Mouse (Mus musculus) heart, embryonic 10.5 days (tissue): ENCODE results near the gene Acta1. TPM values are rescaled to one million over a fixed set of nuclear protein-coding genes. Genes with fewer than 3 reads are reported as not detected.

Experiments
- DNase-seq: peaks from one replicate; pipeline ENCODE4 v3.0.0-alpha.2; 2017; ENCODE audit warnings: low spot score
- H3K27ac ChIP-seq: fragments of 300-500 bp; sonication (generic); 2 replicates; pipeline ENCODE4 v1.5.1; 2016; ENCODE audit warnings: mild to moderate bottlenecking
- H3K27me3 ChIP-seq: fragments of 300-500 bp; sonication (generic); 2 replicates; pipeline ENCODE4 v1.6.1; 2016; ENCODE audit warnings: mild to moderate bottlenecking; ENCODE audit not compliant: poor library complexity, insufficient read depth, severe bottlenecking
- H3K36me3 ChIP-seq: fragments of 300-500 bp; sonication (generic); 2 replicates; pipeline ENCODE4 v1.6.1; 2016; ENCODE audit warnings: mild to moderate bottlenecking, moderate library complexity
- H3K4me1 ChIP-seq: fragments of 300-500 bp; sonication (generic); 2 replicates; pipeline ENCODE4 v1.6.1; 2016; ENCODE audit warnings: mild to moderate bottlenecking
- H3K4me3 ChIP-seq: fragments of 300-500 bp; sonication (generic); 2 replicates; pipeline ENCODE4 v1.5.1; 2016; ENCODE audit warnings: mild to moderate bottlenecking, moderate library complexity
- H3K9me3 ChIP-seq: fragments of 300-500 bp; sonication (generic); 2 replicates; pipeline ENCODE4 v1.6.1; 2016; ENCODE audit warnings: mild to moderate bottlenecking, moderate library complexity
- WGBS: fragments of 180-500 bp; shearing (Covaris S2); methylation state at CpG from one replicate; pipeline ENCODE4 v1.1.7; 2016; 5-methylcytosine and 5-hydroxymethylcytosine counted together
- polyA plus RNA-seq: library from polyadenylated mRNA; unstranded; fragments of >200 nt; fragmentation: Nextera tagmentation; extraction: Ambion mirVana; gene quantifications from 2 replicates; pipeline ENCODE4 v1.2.1, GENCODE M21; 2016

Gene Acta1
- polyA plus RNA-seq, 1 experiment from 2014 or later = 630 TPM

- peak overlapping the region; percentile 69 for H3K27ac ChIP-seq
- DNase-seq = no peak
- peak overlapping the region; percentile 45; the same call in 1 of the 2 replicates for H3K4me3 ChIP-seq
- peaks cover 20% of the 10 kb centered on the region for H3K36me3 ChIP-seq
- peaks cover 43% of the 10 kb centered on the region for H3K4me1 ChIP-seq
- peaks cover 69% of the 10 kb centered on the region for H3K27me3 ChIP-seq
- no peaks in the 10 kb centered on the region for H3K9me3 ChIP-seq
- 76% methylated on average over 3 of the region's 4 CpGs for WGBS
These were observed 679 bp upstream of the Acta1 start for GRCm38 (mm10) chr8:123895230-123895629.

- Histone ChIP-seq H3K27ac (no peak overlapping the region), H3K9me3 (no peaks in the 10 kb centered on the region), H3K4me1 (peaks cover 43% of the 10 kb centered on the region), H3K36me3 (peaks cover 6% of the 10 kb centered on the region; the same call in 1 of the 2 replicates), H3K4me3 (peak overlapping the region; percentile 45), H3K27me3 (peaks cover 70% of the 10 kb centered on the region)
- WGBS = 63% methylated on average over 11 of the region's 11 CpGs
- DNase-seq = no peak
These were observed 1.1 kb downstream of the Acta1 start for GRCm38 (mm10) chr8:123893413-123893812.

GRCm38 (mm10) chr8:123892586-123893155 is 1.9 kb downstream of the Acta1 start:
- no peaks in the 10 kb centered on the region for H3K9me3 ChIP-seq
- no peak for DNase-seq
- peaks cover 5% of the 10 kb centered on the region; the same call in 1 of the 2 replicates for H3K36me3 ChIP-seq
- whole genome bisulfite sequencing = 11% methylated on average over 30 of the region's 30 CpGs
- H3K27me3 ChIP-seq = peaks cover 70% of the 10 kb centered on the region
- H3K4me1 ChIP-seq = peaks cover 43% of the 10 kb centered on the region
- H3K27ac ChIP-seq = no peak overlapping the region
- peak overlapping the region; percentile 45 for H3K4me3 ChIP-seq

GRCm38 (mm10) chr8:123891883-123892585 is 2.5 kb downstream of the Acta1 start:
- H3K4me1 ChIP-seq = peaks cover 43% of the 10 kb centered on the region
- H3K9me3 ChIP-seq = no peaks in the 10 kb centered on the region
- no peak overlapping the region for H3K27ac ChIP-seq
- no peak for DNase-seq
- peak overlapping the region; percentile 45 for H3K4me3 ChIP-seq
- H3K36me3 ChIP-seq = peaks cover 3% of the 10 kb centered on the region; the same call in 1 of the 2 replicates
- 4% methylated on average over 49 of the region's 49 CpGs for WGBS
- peaks cover 73% of the 10 kb centered on the region for H3K27me3 ChIP-seq

- Histone ChIP-seq H3K36me3 (peaks cover 3% of the 10 kb centered on the region; the same call in 1 of the 2 replicates), H3K4me3 (peak overlapping the region; percentile 45), H3K4me1 (peaks cover 43% of the 10 kb centered on the region), H3K27me3 (peaks cover 68% of the 10 kb centered on the region), H3K27ac (no peak overlapping the region), H3K9me3 (no peaks in the 10 kb centered on the region)
- no peak for DNase-seq
- 2% methylated on average over 11 of the region's 11 CpGs for WGBS
These were observed 3.3 kb downstream of the Acta1 start for GRCm38 (mm10) chr8:123891271-123891670.

GRCm38 (mm10) chr8:123889797-123890196 is 4.8 kb downstream of the Acta1 start:
- DNase-seq = no peak
- H3K4me3 ChIP-seq = no peak overlapping the region
- 70% methylated on average over 4 of the region's 4 CpGs for WGBS
- H3K4me1 ChIP-seq = peaks cover 37% of the 10 kb centered on the region
- peaks cover 68% of the 10 kb centered on the region for H3K27me3 ChIP-seq
- H3K36me3 ChIP-seq = peaks cover 3% of the 10 kb centered on the region; the same call in 1 of the 2 replicates
- H3K9me3 ChIP-seq = no peaks in the 10 kb centered on the region
- no peak overlapping the region for H3K27ac ChIP-seq

- Histone ChIP-seq H3K4me3 (no peak overlapping the region), H3K36me3 (peaks cover 3% of the 10 kb centered on the region; the same call in 1 of the 2 replicates), H3K27me3 (peaks cover 65% of the 10 kb centered on the region), H3K4me1 (peaks cover 39% of the 10 kb centered on the region), H3K27ac (no peak overlapping the region), H3K9me3 (no peaks in the 10 kb centered on the region)
- WGBS = 79% methylated on average over 2 of the region's 2 CpGs
- DNase-seq = no peak
These were observed 6.6 kb downstream of the Acta1 start for GRCm38 (mm10) chr8:123887956-123888355.

- 84% methylated on average over 4 of the region's 4 CpGs for WGBS
- H3K4me3 ChIP-seq = no peak overlapping the region
- H3K9me3 ChIP-seq = no peaks in the 10 kb centered on the region
- no peak overlapping the region for H3K27ac ChIP-seq
- H3K27me3 ChIP-seq = peaks cover 61% of the 10 kb centered on the region
- DNase-seq = no peak
- H3K36me3 ChIP-seq = 0 out of 2 replicates have a peak, but pooled peaks cover 3% of the 10 kb centered on the region
- peaks cover 39% of the 10 kb centered on the region for H3K4me1 ChIP-seq
These were observed 7.4 kb downstream of the Acta1 start for GRCm38 (mm10) chr8:123887163-123887562.

- Histone ChIP-seq H3K27ac (peak overlapping the region; percentile 73), H3K4me3 (peak overlapping the region; percentile 38), H3K9me3 (no peaks in the 10 kb centered on the region)
These were observed 9.6 kb downstream of the Acta1 start for GRCm38 (mm10) chr8:123884721-123885565.

GRCm38 (mm10) chr8:123883094-123883493 is 11.5 kb downstream of the Acta1 start:
- H3K27ac ChIP-seq = no peak overlapping the region
- H3K4me1 ChIP-seq = peaks cover 39% of the 10 kb centered on the region
- H3K4me3 ChIP-seq = no peak overlapping the region
- no peaks in the 10 kb centered on the region for H3K9me3 ChIP-seq
- peaks cover 41% of the 10 kb centered on the region for H3K27me3 ChIP-seq
- 67% methylated on average over 4 of the region's 4 CpGs for WGBS
- no peak for DNase-seq
- no peaks in the 10 kb centered on the region for H3K36me3 ChIP-seq

More at GRCm38 (mm10) chr8:123884721-123885565, 9.6 kb downstream of the Acta1 start:
- DNase-seq = no peak
- Histone ChIP-seq H3K4me1 (peaks cover 34% of the 10 kb centered on the region), H3K27me3 (peaks cover 41% of the 10 kb centered on the region), H3K36me3 (no peaks in the 10 kb centered on the region)
- WGBS = 8% methylated on average over 13 of the region's 14 CpGs

- Histone ChIP-seq H3K27me3 (peaks cover 40% of the 10 kb centered on the region), H3K9me3 (no peaks in the 10 kb centered on the region), H3K4me3 (no peak overlapping the region), H3K4me1 (peaks cover 39% of the 10 kb centered on the region), H3K27ac (no peak overlapping the region), H3K36me3 (no peaks in the 10 kb centered on the region)
- 33% methylated on average over 2 of the region's 2 CpGs for WGBS
- no peak for DNase-seq
These were observed 12.1 kb downstream of the Acta1 start for GRCm38 (mm10) chr8:123882412-123882811.

GRCm38 (mm10) chr8:123880821-123881350 is 13.7 kb downstream of the Acta1 start:
- Histone ChIP-seq H3K9me3 (no peaks in the 10 kb centered on the region), H3K4me3 (no peak overlapping the region), H3K36me3 (no peaks in the 10 kb centered on the region), H3K27ac (no peak overlapping the region), H3K4me1 (peaks cover 43% of the 10 kb centered on the region), H3K27me3 (peaks cover 30% of the 10 kb centered on the region)
- DNase-seq = no peak
- WGBS = 35% methylated on average over 4 of the region's 4 CpGs
